Mouse (Mus musculus): ENCODE measurements at regions not wholly inside any gene's neighbourhood (a gene's known extent, or its start where the extent isn't known, plus 50 kb on each side); places are given as distances from the start of the nearest gene placed in this dataset.

DNA sequence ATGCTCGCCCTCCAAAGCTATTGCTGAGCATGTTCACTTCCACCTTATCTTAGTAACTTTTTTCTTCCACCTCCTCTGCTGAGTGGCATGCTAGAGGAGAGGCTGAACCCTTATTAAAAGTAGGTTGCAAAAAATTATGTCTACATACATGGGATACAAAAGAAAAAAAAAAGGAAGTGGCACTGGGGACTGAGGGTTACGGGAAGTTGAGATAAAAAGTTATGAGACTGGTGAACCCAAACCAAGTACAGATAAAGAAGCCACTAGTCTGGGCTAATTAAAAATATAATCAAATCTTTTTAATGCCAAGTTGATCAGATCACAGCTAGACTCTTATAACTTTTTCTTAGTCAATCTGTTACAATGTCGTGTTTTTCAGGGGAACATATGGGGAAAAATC is 384.2 kb upstream of the Nudt12 start (continued):
- TF ChIP-seq ZC3H11A (IDR thresholded peaks at IDR 0.05; ENCODE audit: low read depth, low read length) = no peak
- TF ChIP-seq EP300 (IDR thresholded peaks at IDR 0.05; ENCODE audit: low read depth in 1 of 2, low read length in 2 of 2) = peak; percentile 82 to 92
- TF ChIP-seq TCF12 (IDR thresholded peaks at IDR 0.05; ENCODE audit: low read depth, low read length) = peak; percentile 70
- peak; percentile 99 for TF ChIP-seq RCOR1 (IDR thresholded peaks at IDR 0.05; ENCODE audit: low read depth, low read length)
- no peak for TF ChIP-seq USF2 (IDR thresholded peaks at IDR 0.05; ENCODE audit: borderline replicate concordance in 1 of 2, insufficient read depth in 1 of 2, low read depth in 1 of 2, low read length in 2 of 2)
- TF ChIP-seq MAZ (IDR thresholded peaks at IDR 0.05; ENCODE audit: low read depth, low read length) = no peak
- TF ChIP-seq E2F4 (IDR thresholded peaks at IDR 0.05; ENCODE audit: borderline replicate concordance, low read depth, low read length) = no peak
- no peak for TF ChIP-seq CTCF (IDR thresholded peaks at IDR 0.05 in 2 of 3, conservative IDR thresholded peaks at IDR 0.05 in 1 of 3; ENCODE audit: control insufficient read depth in 1 of 3, insufficient read depth in 1 of 3, low read depth in 2 of 3, low read length in 3 of 3, poor library complexity in 1 of 3, severe bottlenecking in 1 of 3)
- peak; percentile 88 for TF ChIP-seq ZNF384 (IDR thresholded peaks at IDR 0.05; ENCODE audit: low read depth, low read length)
- no peak for TF ChIP-seq ZMIZ1 (IDR thresholded peaks at IDR 0.05; ENCODE audit: low read depth, low read length)
- TF ChIP-seq JUND (IDR thresholded peaks at IDR 0.05; ENCODE audit: low read depth, low read length) = no peak
- TF ChIP-seq NELFE (IDR thresholded peaks at IDR 0.05; ENCODE audit: low read depth, low read length) = no peak
- TF ChIP-seq MYB (IDR thresholded peaks at IDR 0.05; ENCODE audit: low read depth, low read length) = no peak
- no peak for TF ChIP-seq RAD21 (IDR thresholded peaks at IDR 0.05; ENCODE audit: low read depth, low read length)
- no peak for TF ChIP-seq SIN3A (IDR thresholded peaks at IDR 0.05; ENCODE audit: low read length)
- TF ChIP-seq MAX (IDR thresholded peaks at IDR 0.05; ENCODE audit: low read length) = no peak
- TF ChIP-seq GATA1 (IDR thresholded peaks at IDR 0.05; ENCODE audit: low read depth, low read length) = peak; percentile 91
- TF ChIP-seq POLR2AphosphoS2 (IDR thresholded peaks at IDR 0.05; ENCODE audit: low read length) = no peak
- TF ChIP-seq GABPA (IDR thresholded peaks at IDR 0.05; ENCODE audit: low read depth, low read length) = no peak
- TF ChIP-seq CHD2 (IDR thresholded peaks at IDR 0.05; ENCODE audit: low read length) = no peak
- no peak for TF ChIP-seq MXI1 (IDR thresholded peaks at IDR 0.05; ENCODE audit: low read depth, low read length)
- TF ChIP-seq POLR2AphosphoS5 (IDR thresholded peaks at IDR 0.05; ENCODE audit: borderline replicate concordance, low read depth, low read length) = no peak
- no peak for TF ChIP-seq CHD1 (IDR thresholded peaks at IDR 0.05; ENCODE audit: low read depth, low read length)

DNA sequence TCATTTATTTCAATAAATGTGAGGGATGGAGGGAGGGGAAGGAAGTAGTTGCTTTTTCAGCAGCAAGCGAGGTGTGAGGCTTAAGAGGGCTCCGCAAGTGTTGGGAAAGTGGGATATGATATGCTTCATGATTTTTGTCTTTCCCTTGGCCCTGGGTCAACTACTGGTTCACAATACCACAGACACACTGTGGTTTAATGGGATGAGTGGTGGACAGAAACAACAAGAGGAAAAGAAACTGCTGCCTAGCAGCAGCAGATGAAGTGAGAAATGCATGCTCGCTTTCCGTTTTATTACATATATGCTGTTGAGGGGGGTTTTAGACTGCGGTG is 369.9 kb upstream of the Nudt12 start:
- TF ChIP-seq CTCF (IDR thresholded peaks at IDR 0.05 in 2 of 3, conservative IDR thresholded peaks at IDR 0.05 in 1 of 3; ENCODE audit: control insufficient read depth in 1 of 3, insufficient read depth in 1 of 3, low read depth in 2 of 3, low read length in 3 of 3, poor library complexity in 1 of 3, severe bottlenecking in 1 of 3) (no peak), SMC3 (IDR thresholded peaks at IDR 0.05; ENCODE audit: low read depth, low read length) (no peak), ZC3H11A (IDR thresholded peaks at IDR 0.05; ENCODE audit: low read depth, low read length) (no peak)
- Histone ChIP-seq H3K27ac (ENCODE audit: control insufficient read depth, low read depth, low read length) (no peak overlapping the region), H3K79me2 (ENCODE audit: control insufficient read depth, insufficient read depth, low read length, poor library complexity) (no peaks in the 10 kb centered on the region), H3K9me3 (replicated peaks; ENCODE audit: insufficient read depth, low read length) (no peaks in the 10 kb centered on the region), H3K27me3 (ENCODE audit: control insufficient read depth in 1 of 2, insufficient read depth in 2 of 2, low read length in 2 of 2) (no peaks in the 10 kb centered on the region), H3K9ac (ENCODE audit: control insufficient read depth, low read depth, low read length, poor library complexity, severe bottlenecking) (no peak overlapping the region), H3K4me3 (ENCODE audit: control insufficient read depth in 1 of 2, insufficient read depth in 1 of 2, low read depth in 2 of 2, low read length in 2 of 2) (no peak overlapping the region), H3K4me1 (ENCODE audit: control insufficient read depth in 1 of 2, insufficient read depth in 2 of 2, low read length in 2 of 2) (no peaks in the 10 kb centered on the region), H3K36me3 (ENCODE audit: control insufficient read depth in 1 of 2, insufficient read depth in 2 of 2, low read length in 2 of 2) (no peaks in the 10 kb centered on the region)
- no peak for DNase-seq (ENCODE audit: low read depth, low spot score)

Data from MEL (cell line).